Mouse (Mus musculus) yolk sac, embryonic 10.5 days (tissue): ENCODE results near the gene Klhl10.

ENCODE experiments used
- DNase-seq: peaks from one replicate; pipeline ENCODE4 v3.0.0-alpha.2; 2017; ENCODE audit warnings: low spot score

Klhl10 gene

DNA sequence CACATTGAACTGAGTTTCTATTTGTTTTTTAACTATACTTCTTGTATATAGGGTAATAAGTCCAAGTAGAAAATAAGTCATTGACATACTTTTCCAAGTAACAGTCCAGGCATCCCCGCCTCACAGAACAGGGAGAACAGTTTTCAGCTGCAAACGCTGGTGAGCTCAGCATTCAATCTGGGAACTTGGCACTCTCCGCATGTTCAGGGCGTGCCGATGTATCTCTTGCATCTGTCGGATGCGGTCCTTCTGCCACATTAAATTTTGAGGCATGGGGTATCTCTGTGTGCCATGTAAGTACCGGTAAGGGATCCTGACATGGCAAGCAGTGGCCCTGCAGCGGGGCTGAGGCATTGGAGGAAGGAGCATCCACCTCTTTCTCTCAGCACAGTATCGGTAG lies 21.0 kb downstream of the Klhl10 start:
- DNase-seq = no peak

- DNase-seq = no peak
These were observed 23.6 kb downstream of the Klhl10 start for GRCm38 (mm10) chr11:100465229-100465792.

GRCm38 (mm10) chr11:100465833-100466232 lies 24.1 kb downstream of the Klhl10 start:
- no peak for DNase-seq

DNA sequence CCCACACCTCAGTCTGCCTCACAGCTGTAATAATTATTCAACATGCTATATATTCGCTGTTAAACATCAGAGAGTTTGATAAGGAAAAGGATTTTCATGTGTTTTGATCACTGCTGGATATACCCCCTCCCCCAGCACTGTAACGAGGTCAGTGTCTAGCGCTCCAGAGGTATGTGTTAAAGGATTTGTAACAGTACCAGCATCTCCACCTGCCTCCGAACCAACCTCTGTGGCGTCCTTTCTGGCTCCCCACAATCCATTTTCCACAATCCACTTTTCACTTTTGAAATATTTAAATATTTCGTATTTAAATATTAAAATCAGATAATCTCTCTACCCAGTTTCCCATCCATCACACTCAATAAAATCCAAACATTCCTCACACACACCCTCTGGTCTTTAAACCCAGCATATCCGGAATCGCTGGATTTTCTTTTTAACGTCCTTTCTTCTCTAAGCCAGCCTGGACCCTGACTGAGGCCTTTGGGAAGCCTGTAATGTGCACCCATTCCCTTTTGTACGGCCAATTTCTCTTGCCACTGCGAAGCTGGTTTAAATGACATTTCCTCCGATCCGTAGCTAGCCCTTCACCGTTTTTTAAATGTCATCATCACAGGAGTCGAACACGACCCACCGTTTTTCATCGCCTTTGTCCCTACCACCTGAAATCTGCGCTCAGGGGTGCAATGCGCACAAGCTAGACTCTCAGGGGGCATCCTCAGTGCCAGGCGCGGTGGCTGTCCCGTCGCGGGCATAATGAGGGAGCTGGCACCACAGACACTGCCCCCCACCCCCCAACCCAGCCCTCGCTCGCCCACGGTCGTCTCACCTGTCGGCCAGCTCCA lies 29.9 kb downstream of the Klhl10 start:
- no peak for DNase-seq

GRCm38 (mm10) chr11:100472197-100472934 lies 30.6 kb downstream of the Klhl10 start, which contains the start of gene Klhl11:
Gene Klhl11, minus strand, starts transcription at chr11:100472741.
- peak; percentile 89 for DNase-seq

- DNase-seq = no peak
These were observed 31.2 kb downstream of the Klhl10 start for GRCm38 (mm10) chr11:100472935-100473295.

- DNase-seq = no peak
These were observed 34.6 kb downstream of the Klhl10 start for GRCm38 (mm10) chr11:100476281-100476680.

DNA sequence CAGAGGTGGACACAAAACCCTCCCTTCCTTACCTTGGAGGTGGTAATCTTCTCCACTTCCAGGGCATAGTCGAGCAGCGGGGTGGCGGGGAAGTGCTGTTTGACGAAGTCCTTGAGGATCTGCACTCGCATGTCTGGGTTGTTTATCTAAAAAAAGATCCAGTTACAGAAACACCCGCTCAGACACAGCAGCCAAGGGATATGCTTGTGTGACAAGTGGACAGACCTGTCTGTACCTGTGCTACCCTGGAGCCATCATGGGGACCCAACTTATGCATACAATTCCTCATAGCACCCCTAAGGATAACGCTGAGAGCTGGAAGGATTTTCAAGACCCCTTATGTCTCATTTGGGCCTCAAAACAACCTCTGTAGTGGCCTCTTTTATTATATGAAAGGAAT lies 37.4 kb downstream of the Klhl10 start:
- DNase-seq = no peak

GRCm38 (mm10) chr11:100484461-100484860 lies 42.7 kb downstream of the Klhl10 start:
- no peak for DNase-seq

DNA sequence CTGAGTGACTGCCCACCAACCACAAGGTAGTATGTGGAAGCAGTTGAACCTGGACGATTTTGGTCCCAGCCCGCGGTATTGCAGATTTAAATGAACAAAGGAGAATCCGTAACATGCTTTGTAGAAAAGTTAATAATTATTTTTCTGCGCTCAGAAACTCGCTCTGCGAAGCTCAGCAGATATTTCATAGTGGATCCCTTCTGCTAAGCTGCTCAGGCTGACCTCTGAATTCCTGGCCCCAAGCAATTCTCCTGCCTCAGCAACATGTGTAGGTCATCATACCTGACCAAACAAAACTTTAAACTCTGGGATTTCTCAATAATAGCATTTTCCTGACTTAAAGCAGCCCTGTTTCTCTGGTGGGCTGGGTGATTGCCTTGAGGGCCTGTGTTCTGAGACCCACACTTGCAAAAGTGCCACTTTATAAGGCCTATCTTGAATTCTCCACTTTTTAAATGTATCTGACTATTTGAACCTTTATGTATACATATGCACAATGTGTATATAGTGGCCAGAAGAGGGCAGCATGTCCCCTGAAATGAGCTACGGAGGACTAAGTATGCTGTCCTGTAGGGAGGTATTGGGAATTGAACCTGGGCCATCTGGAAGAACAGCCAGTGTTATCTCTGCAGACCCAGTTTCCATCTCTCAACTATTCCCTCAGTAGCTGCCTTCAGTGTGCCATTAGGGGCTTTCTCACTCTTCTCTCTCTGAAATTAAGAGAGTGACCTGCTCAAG lies 44.3 kb downstream of the Klhl10 start:
- peak; percentile 70 for DNase-seq

- no peak for DNase-seq
These were observed 49.2 kb downstream of the Klhl10 start for GRCm38 (mm10) chr11:100490951-100491350.

- no peak for DNase-seq
These were observed 52.1 kb downstream of the Klhl10 start for GRCm38 (mm10) chr11:100493771-100494170.

- DNase-seq = no peak
These were observed 58.5 kb downstream of the Klhl10 start for GRCm38 (mm10) chr11:100500241-100500640.

- DNase-seq = no peak
These were observed 58.9 kb downstream of the Klhl10 start for GRCm38 (mm10) chr11:100500651-100501050.

GRCm38 (mm10) chr11:100501321-100501720 lies 59.6 kb downstream of the Klhl10 start:
- DNase-seq = no peak

GRCm38 (mm10) chr11:100504990-100505660 lies 63.4 kb downstream of the Klhl10 start:
- DNase-seq = no peak

DNA sequence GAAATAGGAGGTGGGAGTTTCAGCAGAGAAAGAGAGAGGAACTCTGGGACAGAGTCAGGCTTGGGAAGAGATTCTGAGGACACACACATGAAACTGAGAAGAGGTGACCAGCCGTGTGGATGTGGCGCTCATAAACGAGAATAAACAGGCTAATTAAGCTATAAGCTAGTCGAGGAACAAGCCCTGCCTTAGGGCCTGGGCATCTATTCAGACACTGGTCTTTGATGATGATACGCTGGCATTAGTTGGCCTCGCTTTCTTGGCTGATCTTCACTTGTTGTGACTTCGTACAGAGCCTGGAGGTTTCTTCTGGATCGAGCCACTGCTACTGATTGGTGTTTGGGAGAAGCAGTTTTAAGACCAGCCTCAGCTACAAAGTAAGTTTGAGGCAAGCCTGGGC lies 64.3 kb downstream of the Klhl10 start:
- DNase-seq = no peak
